Mouse (Mus musculus) monocyte, adult 2 months (primary cell): Measurements from ENCODE around the gene Pcca.

Experiments used
- DNase-seq, 2 experiments: peaks; one replicate each; pipeline ENCODE4 v3.0.0; 2022; ENCODE audit warnings: low spot score in 2 of 2, low read depth in 1 of 2

Pcca gene

DNA sequence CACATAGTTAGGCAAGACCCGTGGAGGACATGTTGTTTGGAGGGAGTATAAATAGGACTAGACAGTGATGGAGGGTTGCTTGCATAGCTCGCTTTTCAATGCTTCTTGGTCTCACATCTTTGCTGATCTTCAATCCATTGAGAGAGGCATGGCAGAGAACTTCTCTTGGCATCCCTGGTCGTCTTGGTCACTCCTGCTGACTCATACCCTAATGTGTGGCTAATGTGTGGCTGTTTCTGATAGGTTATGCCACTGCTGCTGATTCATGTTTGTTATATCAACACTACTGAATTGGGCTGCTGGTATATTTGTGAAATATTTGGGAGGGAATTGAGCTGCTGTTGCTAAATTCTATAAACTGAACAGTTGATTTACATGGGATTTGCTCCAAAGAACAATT is 299.5 kb downstream of the Pcca start:
- no peak for DNase-seq

DNA sequence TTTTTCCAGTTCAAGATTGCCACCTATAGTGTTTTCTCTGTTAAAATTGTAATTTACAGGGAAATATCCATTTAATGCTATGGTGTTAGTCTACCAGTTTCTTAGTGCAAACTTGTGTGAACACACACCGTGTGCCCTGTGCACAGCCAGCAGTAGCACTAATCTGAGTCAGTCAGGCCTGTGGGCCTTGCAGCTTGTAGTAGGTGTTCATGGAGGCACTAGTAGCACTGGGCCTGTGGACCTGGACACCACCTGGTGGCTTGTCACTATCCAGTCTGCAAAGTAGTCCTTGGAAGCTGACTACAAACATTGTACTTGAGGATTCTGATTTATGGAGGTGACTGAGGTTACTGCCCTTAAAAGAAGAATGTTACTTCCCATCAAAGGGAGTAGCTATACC is 300.6 kb downstream of the Pcca start:
- no peak for DNase-seq

DNA sequence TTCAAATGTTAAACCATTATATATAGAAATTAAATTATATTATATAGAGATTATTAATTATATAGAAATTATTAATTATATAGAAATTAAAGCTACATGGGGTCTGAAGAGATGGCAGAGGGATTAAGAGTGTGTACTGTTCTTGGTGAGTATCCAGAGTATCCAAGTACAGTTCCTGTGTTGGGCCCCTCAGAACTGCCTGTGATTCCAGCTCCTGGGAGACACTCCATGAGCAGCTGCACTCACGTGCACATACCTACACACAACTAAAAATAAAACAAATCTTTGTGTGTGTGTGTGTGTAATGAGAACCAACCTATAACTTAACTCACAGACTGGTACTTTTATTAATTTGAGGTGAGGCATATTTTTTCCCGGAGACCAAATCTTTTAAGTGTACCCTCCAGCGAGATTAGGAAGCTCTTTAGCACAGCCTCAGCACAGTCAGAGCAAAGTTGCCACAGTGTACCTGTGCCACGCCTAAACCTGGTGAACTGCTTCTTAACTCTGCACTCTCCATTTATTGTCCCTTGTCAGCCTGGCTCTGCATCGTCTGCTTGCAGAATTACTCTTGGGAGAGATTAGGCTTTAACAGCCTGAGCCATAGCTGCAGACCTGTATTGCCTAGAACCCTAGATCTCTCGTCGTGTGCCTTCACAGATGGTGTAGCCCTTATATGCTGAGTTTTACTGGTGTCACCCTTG is 301.5 kb downstream of the Pcca start:
- DNase-seq: no peak

DNA sequence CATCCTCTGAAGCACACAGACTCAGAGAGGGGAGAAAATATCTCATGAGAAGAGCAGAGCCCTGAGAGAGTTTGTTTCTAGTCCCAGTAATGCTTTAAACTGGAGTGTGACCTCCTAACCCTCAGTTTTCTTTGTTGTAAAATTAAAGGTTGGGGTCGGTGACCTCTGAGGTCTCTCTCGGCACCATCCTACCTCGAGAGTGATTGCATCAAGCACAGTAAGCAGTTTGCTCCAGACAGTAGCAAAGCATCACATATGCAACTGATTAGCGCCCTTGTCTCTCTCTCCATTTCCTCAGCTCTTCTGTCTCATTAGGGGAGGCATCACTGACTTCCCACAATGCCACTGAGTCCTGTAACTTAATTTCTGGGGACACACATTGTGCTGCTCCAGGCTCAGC is 302.1 kb downstream of the Pcca start:
- DNase-seq: no peak

DNA sequence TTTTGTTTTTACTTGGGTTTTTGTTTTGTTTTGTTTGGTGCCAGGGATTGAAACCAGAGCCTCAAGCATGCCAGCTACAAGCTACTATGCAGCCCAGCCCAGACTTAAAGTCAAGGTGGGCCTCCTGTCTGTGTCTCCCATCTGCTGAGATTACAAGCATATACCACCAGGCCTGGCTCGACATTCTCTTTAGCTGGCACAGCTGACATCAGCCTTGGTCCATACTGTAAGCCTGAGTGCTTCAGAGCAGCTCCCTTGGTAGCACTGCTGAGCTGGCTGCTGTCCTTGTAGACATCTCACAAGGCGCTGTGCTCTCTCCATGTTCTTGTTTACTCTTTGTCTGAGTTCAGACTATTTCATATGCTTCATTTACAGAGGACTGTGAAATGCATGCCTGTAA is 302.9 kb downstream of the Pcca start:
- no peak for DNase-seq

DNA sequence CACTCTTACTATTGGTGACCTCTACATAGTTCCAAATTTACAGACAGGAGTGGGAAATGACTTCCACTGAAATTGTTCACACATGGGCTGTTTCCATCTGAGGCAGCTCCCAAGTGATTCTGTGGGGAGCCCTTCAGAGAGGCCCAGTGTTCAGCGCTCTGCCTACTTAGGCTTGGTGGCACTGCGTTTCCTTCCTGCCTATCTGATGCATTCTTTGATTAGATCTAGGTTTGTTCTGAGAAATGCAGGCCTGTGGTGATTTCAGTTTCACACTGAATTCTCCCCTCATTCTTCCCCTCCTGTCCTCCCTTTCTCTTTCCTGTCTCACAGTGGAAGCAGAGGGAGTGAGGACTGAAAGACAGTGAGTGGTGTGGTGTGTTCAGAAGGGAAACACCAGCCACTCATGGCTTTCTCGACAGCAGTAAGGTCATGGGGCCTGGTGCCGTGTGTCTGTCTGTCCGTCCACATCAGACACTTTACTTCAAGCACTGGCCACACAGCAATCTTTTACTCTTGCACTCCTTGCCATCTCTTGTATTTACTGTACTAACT is 318.5 kb downstream of the Pcca start:
- no peak for DNase-seq

DNA sequence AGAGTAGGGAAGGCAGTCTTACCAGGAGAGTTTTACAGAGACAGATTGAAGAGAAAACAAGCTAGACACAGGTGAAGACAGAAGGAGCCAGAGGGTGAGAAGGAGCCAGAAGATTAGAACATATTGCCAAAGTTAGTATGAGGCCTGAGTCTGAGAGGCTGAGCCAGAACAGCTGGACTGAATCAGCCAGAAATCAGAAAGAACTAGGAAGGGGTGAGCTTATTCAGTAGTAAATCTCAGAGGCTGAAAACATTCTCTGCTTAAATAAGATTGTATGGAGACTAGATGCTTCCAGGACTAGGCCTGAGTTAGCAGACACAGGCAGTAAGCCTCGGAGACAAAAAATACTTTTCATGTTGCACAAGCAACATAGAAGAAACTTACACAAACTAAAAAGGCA is 325.7 kb downstream of the Pcca start:
- no peak for DNase-seq

DNA sequence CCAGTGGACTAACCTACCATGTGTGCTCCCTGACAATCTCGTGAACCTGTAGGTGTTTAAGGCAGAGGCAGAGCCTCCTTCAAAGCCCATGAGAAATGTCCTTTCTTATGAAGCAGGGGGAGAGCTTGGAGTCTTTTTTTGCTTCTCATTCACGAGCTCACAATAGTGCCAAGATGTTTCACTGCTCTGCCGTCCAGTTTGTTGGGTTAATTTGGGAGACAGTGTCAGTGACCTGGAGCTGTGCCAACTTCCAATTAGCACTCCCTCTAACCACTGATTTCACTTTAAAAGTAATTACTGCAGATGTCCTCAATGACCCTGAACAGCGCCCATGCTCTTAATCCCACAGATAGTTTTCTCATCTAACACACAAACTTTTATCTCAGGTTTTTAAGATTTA is 328.5 kb downstream of the Pcca start:
- no peak for DNase-seq

DNA sequence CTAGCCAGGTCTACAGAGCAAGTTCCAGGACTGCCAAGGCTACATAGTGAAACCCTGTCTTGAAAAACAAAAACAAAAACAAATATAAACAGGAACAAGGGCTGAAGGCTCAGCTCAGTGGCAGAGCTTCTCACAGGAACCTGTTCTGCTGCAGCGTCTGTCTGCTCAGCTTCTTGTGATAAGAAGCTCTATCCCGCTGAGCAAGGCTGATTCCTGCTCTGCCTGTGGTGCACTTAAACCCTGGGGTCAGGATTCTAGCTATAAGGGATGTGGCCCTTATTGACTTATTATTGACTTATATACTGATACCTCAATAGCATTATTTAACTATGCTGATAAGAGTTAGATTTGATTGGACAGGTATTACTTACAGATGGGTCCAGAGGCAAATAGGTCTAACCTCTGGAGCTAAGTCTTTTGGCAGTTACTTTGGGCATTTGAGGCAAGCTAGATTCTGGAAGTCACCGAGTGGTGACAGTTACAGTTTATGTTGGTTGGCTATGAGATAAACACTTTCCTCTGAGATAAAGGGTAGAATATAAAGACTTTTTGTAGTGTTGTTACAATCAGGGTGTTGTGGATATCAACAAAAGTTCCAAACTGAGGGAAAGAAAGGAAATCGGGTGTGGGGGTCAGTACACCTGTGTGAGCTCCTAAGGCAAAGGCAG is 331.5 kb downstream of the Pcca start:
- DNase-seq: no peak

DNA sequence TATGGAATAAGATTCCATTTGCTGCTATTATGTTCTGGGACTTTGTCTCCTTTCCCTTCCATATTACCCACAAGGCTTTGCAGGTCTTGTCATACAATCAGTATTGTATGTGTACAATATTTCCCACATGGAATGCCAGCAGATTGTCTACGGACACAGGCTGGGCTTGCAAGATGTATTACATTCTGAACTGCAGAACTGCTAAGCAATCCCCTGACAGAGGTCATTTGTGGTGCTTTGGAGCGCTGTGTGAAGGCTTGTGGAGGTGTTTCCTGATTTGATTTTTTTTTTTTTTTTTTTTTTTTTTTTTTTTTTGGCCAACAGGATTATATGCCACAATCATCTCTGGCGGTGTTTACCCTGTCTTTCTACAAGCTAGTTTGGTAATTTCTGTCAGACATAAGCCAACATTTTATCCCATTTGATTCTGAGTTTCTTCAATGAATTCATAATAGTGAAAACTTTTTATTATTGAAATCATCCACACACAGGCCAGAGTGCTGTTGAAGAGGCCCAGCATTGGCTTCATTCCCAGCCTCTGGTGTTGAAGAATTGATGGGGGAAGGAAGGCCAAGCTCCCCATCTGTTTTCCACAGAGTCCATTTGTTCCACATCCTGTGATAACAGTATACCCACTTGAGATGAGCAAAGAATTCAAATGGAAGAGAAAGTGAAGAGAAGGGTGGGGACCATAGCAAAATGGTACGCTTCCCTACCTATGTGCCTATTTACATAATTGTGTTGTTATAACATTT is 333.6 kb downstream of the Pcca start:
- DNase-seq: no peak

DNA sequence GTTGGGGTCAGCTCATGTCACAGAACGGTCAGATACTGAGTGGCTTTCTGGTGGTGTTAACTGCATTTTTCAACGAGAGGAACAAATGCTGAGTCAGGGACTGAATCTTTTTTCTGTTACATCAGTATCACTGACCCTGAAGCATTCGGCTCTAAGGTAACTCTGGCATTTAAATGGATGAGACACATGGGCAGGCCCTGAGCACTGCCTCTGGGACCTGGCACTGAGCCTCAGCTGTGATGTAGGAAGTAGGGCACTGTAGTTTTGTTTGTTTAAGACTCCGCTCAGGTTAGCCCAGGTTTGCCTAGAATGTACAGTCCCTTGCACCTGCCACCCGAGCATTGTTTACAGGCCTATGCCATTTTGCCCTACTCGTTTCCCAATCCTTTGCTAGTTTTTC is 335.7 kb downstream of the Pcca start:
- no peak for DNase-seq

DNA sequence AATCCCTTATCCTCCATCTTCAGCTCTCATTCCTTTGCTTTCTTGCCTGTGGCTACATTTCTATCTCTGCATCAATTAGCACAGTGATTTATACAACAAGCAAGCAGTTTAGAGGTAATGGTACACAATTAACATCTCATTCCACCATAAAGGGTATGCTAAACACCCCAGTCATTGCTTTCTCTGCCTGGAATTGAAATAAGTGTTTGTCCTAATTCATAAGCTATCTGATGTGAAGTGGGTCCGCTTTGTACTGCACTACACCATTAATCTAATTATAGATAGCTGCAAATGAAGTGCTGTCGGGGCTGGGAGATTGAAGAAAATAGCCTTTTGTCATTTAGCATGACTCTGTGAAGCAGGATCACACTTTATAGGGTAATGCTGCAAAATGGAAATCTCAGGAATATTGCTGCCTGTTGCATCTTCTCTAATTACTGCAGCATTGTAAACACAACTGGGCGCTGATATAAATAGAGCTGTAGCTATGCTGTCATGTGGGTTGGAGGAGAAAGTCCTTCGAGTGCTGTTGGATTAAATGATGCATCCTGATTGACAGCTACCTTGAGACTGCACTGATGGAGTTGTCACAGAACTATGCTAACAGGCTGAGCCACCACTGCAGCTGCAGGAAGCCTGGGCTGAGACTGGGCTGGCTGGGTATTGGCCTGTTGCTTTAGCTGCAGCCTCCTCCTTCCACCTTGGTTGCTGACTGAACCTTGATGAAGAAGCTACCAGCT is 337.9 kb downstream of the Pcca start:
- no peak for DNase-seq

DNA sequence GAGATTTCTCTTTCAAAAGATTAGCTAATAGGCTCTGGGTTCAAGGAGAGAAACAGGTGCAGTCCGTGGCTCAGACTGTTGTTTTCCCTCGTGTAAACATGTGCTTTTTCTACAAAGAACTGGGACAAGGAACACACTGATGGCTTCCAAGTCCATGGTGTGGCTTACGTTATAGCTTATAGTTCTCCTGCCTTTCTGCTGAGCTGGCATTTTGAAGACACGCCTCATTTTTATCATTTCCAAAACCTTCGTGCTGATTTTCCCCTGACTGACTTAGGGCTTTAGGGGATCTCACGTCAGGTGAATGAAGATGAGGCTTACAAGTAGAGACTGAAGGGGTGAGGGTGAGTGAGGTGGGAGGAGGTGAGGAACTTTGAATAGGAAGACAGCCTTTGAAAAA is 338.5 kb downstream of the Pcca start:
- DNase-seq: no peak

DNA sequence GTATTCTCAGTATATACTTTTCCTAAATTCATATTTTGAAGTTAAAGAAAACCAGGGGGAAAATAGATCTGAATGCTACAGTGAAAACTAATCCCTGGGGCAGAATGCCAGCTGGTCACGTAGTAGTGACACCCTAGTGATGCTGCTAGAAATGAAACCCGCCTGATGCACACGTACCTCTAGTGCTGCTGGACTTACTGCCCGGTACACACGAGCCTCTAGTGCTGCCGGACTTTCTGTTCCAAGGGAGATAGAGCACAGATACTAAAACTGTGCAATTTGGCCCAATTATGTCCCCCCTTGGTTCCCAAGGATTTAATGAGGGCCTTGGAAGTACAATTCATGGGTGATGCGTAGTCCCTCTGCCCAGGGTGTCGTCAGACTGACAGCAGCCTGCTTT is 340.9 kb downstream of the Pcca start:
- DNase-seq: no peak

DNA sequence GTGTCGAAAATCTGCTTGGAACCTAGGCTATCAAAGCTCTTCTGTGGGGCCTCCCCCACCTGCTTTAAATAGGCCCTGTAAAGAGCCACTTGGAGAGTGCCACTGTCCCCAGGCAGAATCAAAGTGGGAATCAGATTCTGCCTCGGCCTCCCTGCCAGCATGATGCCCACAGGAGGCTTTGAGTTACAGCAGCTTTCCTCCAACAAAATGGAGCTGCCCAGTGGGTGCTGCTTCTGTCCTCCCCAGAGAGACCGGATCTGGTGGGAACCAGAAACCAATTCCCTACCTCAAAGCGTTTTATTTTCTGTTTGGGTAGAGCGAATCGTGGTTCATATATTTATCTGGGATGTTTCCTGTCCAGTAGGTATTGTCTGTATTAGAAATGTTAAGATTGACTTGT is 341.5 kb downstream of the Pcca start:
- DNase-seq: no peak

DNA sequence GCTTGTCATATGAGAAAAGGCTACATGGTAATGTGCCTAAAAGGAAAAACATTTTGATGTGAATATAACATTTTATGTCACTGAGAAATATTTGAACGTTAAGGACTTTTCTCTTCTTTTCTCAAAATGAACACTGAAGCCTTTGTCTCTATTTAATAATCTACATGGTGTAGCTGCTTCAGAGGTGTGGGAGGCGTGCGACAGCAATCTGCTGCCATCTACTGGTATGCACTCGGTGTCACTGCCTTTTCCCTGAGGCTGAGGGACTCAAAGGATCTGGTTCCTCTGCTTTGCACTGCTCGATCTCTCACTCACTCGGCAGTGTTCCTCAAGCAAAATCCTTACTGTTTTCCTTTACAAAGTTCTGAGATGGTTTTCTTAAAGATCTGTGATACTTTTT is 342.0 kb downstream of the Pcca start:
- DNase-seq: peak in 1 of 2 experiments; percentile 8

DNA sequence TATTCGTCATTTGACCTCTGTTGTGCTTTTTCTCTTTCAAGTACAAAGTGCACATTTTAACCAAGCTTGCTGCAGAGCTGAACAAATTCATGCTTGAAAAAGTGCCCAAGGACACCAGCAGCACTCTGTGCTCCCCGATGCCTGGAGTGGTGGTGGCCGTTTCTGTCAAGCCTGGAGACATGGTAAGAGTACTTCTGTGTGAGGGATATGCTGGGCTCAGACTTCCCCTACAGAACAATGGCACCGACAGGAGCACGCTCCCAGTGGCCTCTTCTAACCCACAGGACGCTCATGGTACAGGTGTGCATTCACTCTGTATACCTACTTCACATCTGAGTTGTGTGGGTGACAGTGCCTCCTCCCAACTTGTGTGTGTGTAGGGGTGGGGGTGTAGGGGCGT is 342.6 kb downstream of the Pcca start:
- DNase-seq: no peak

DNA sequence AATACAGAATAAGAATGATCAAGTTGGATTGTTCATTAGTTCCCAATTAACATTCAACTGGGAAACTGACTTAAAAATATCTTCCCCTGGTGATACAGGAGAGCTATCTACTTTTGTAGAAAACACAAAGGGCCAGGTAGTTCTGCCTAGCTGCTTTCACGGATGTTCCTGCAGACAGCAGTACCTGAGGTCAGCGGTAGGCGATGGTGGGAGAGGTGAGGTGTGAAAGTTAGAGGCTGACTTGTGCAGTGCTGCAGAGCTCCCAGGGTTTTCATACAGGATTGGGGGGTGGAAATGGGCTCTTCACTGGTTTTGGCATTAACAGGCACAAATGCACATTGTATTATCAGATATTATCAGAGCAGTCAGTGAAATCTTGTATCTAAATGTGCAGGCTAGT is 343.7 kb downstream of the Pcca start:
- no peak for DNase-seq

DNA sequence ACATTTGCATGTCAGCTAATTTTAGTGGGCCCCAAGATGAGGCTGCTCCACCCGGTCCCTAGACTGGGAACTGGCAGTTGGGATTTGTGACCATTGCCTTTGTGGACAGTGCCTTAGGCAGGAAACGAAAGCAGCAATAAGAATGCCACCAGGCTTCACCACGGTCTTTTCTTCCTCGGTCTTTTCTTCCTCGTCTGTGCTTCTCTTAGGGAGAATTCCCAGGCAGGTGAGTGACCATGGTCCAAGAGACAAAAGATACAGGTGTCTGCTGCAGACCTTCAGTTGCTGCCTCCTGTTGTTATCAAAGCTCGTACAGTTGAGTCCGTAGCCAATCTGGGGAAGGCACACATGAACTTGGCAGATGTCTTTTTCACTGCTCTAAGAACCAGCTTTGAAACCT is 346.2 kb downstream of the Pcca start:
- DNase-seq: no peak

DNA sequence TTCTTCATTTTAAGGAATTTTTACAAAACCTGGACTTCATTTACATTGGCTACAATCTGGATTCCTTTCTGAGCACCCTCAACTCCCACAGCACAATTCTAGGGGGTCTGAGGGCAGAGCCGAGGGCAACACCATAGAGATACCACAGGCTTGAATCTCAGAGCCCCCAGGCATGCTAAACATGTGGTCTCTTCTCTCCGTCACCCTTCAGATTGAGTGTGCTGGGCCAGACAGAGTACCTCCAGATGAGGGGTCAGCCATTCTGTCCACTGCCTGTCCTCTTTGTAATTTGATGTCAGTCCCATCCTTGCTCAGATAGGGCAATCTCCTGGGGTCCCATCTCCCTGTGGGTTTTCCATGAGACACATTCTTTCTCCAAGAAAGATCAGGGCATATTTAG is 347.6 kb downstream of the Pcca start:
- DNase-seq: no peak

DNA sequence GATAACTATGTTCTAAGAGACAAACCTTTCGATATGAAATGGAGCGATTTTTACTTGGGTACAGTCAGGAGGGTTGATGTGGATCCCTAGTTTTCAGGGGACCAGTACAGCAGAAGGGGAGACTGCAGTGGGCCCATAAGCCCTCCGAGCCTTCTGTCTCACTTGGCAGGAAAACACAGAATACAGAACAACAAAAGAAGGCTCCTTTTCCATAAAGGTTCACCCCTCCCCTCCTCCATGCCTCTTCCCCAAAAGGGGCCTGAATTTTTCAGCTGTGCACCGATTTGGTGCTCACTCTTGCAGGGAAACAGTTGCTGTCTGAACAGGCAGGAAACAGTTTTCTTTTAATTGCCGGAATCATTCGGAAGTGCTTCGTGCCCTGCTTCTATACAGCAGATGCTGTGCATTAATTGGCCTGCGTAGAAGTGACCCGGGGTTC is 348.1 kb downstream of the Pcca start:
- no peak for DNase-seq
